Mouse (Mus musculus) embryonic fibroblast, embryonic 13.5 days (primary cell): ENCODE measurements around the gene Gm4201. TPM values are rescaled to one million over a fixed set of nuclear protein-coding genes. Genes with fewer than 3 reads are reported as not detected.
"Not testable (repeated sequence)": the region's sequence is repeated elsewhere in the genome, so short reads cannot be mapped to it uniquely, and the experiment has no call there.

ENCODE experiments used
- H3K27ac ChIP-seq: 2 replicates; pipeline ENCODE4 v1.5.1; 2012; ENCODE audit warnings: low read length, control low read depth, inconsistent platforms; ENCODE audit not compliant: insufficient read depth
- H3K4me1 ChIP-seq: 2 replicates; pipeline ENCODE4 v1.6.1; 2011; ENCODE audit warnings: low read length; ENCODE audit not compliant: control insufficient read depth, insufficient read depth
- H3K4me3 ChIP-seq: 2 replicates; pipeline ENCODE4 v1.5.1; 2011; ENCODE audit warnings: mild to moderate bottlenecking, control low read depth, low read length; ENCODE audit not compliant: insufficient read depth
- polyA plus RNA-seq: library from polyadenylated mRNA; stranded (reverse); fragments of >200 nt; gene quantifications from 2 replicates; pipeline ENCODE4 v1.2.4, GENCODE M21; 2011; ENCODE audit warnings: low read depth; ENCODE audit not compliant: missing spikeins, insufficient read length

The Gm4201 gene
- not detected in 2 replicates for polyA plus RNA-seq

DNA sequence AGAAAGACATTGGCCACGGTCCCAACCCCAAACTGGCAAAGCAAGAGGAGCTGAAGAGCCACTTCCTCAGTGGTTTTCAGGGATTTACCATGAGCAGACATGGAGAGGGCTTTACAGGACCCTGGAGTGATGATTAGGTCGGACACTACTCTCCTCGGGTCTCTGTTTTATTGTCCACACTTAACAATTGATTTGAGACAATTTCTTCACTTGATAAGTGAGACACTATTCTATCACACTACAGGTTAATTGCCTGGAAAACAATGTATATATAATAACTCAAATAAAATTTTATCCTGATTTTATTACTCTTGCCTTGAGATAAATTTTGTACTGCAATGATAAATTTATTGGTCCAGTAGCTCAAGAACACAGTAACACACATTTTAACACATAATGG lies at the start of gene Gm4201:
TSS of gene Gm4201 (minus strand) at position 101 of the 400 bp plus-strand sequence.
- H3K27ac ChIP-seq, H3K4me1 ChIP-seq, H3K4me3 ChIP-seq: not testable (repeated sequence)

DNA sequence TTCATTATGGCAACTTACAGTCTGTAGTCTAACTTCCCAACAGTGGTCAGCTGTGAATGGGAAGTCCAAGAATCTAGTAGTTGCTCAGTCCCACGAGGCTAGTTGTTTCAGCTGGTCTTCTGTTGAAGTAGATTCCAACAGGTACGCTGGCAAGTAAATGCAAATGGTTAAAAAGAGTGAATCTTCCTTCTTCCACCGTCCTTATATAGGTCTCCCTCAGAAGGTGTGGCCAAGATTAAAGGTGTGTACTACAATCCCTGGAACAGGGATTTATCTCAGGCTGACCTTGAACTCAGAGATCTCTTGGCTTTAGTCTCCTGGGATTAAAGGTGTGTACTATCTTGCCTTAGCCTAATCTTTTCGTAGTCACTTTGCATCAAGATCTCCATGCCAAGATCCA lies 22.9 kb upstream of the Gm4201 start, which contains the start of gene Gm4565:
TSS of gene Gm4565 (minus strand) at position 101 of the 400 bp plus-strand sequence.
- not testable (repeated sequence) for H3K4me1 ChIP-seq, H3K27ac ChIP-seq, H3K4me3 ChIP-seq

DNA sequence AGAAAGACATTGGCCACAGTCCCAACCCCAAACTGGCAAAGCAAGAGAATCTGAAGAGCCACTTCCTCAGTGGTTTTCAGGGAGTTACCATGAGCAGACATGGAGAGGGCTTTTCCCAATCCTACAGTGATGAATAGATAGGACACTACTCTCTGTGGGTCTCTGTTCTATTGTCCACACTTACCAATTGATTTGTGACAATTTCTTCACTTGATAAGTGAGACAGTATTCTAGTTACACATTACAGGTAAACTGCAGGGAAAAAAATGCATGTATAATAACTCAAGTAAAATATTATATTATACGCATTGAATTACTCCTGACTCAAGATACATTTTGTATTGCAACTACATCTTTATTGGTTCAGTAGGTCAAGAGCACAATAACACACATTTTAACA lies 30.4 kb downstream of the Gm4201 start, which contains the start of gene Gm8677:
TSS of gene Gm8677 (minus strand) at position 101 of the 400 bp plus-strand sequence.
- H3K4me1 ChIP-seq, H3K27ac ChIP-seq, H3K4me3 ChIP-seq: not testable (repeated sequence)

DNA sequence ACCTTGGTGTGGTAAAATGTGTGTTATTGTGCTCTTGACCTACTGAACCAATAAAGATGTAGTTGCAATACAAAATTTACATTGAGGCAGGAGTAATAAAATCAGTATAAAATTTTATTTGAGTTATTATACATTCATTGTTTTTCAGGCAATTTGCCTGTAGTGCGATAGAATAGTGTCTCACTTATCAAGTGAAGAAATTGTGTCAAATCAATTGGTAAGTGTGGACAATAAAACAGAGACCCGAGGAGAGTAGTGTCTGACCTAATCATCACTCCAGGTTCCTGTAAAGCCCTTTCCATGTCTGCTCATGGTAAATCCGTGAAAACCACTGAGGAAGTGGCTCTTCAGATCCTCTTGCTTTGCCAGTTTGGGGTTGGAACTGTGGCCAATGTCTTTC lies 42.5 kb downstream of the Gm4201 start, which contains the start of gene Vmn1r152:
TSS of gene Vmn1r152 (plus strand) at position 301 of the 400 bp plus-strand sequence.
- H3K4me1 ChIP-seq, H3K27ac ChIP-seq, H3K4me3 ChIP-seq: not testable (repeated sequence)

Other genes with a start within 250 kb of the Gm4201 start
- gene Gm4187, start 235.6 kb downstream of the Gm4201 start, polyA plus RNA-seq = not detected in 2 replicates
- not detected in 2 replicates for gene Gm8660, start 194.3 kb downstream of the Gm4201 start, polyA plus RNA-seq
- gene Vmn1r148, start 151.8 kb downstream of the Gm4201 start, polyA plus RNA-seq = not detected in 2 replicates
- gene Vmn1r149, start 127.1 kb downstream of the Gm4201 start, polyA plus RNA-seq = not detected in 2 replicates
- gene Gm10665, start 101.3 kb downstream of the Gm4201 start, polyA plus RNA-seq = not detected in 2 replicates
- gene Vmn1r151, start 65.7 kb downstream of the Gm4201 start, polyA plus RNA-seq = not detected in 2 replicates
- gene Vmn1r152, start 42.4 kb downstream of the Gm4201 start, polyA plus RNA-seq = not detected in 2 replicates
- gene Gm8677, start 30.5 kb downstream of the Gm4201 start, polyA plus RNA-seq = not detected in 2 replicates
- not detected in 2 replicates for gene Gm4565, start 22.8 kb upstream of the Gm4201 start, polyA plus RNA-seq
- not detected in 2 replicates for gene Vmn1r155, start 92.7 kb upstream of the Gm4201 start, polyA plus RNA-seq
- gene Gm8693, start 127.0 kb upstream of the Gm4201 start, polyA plus RNA-seq = not detected in 2 replicates
- not detected in 2 replicates for gene Gm4567, start 154.4 kb upstream of the Gm4201 start, polyA plus RNA-seq
- not detected in 2 replicates for gene Vmn1r157, start 196.4 kb upstream of the Gm4201 start, polyA plus RNA-seq
- gene Vmn1r158, start 225.4 kb upstream of the Gm4201 start, polyA plus RNA-seq = not detected in 2 replicates